Mouse (Mus musculus): Measurements from ENCODE around the gene Cnnm4.

The Cnnm4 gene

GRCm38 (mm10) chr1:36469811-36470444 lies 1.5 kb upstream of the Cnnm4 start:
- ATAC-seq (ENCODE audit: insufficient number of reproducible peaks, low FRiP score, low TSS enrichment), result no peak

GRCm38 (mm10) chr1:36472106-36472440 lies 653 bp downstream of the Cnnm4 start:
- peak; percentile 13; the same call in 1 of the 2 replicates for ATAC-seq (ENCODE audit: insufficient number of reproducible peaks, low FRiP score, low TSS enrichment)

GRCm38 (mm10) chr1:36473211-36473780 lies 1.9 kb downstream of the Cnnm4 start:
- no peak for ATAC-seq (ENCODE audit: insufficient number of reproducible peaks, low FRiP score, low TSS enrichment)

- ATAC-seq (ENCODE audit: insufficient number of reproducible peaks, low FRiP score, low TSS enrichment), result no peak
Observed at GRCm38 (mm10) chr1:36474646-36475045, 3.2 kb downstream of the Cnnm4 start.

GRCm38 (mm10) chr1:36475480-36476110 lies 4.2 kb downstream of the Cnnm4 start:
- ATAC-seq (ENCODE audit: insufficient number of reproducible peaks, low FRiP score, low TSS enrichment), result no peak

- no peak for ATAC-seq (ENCODE audit: insufficient number of reproducible peaks, low FRiP score, low TSS enrichment)
Observed at GRCm38 (mm10) chr1:36476426-36476825, 5.0 kb downstream of the Cnnm4 start.

- no peak for ATAC-seq (ENCODE audit: insufficient number of reproducible peaks, low FRiP score, low TSS enrichment)
Observed at GRCm38 (mm10) chr1:36478343-36478795, 6.9 kb downstream of the Cnnm4 start.

- ATAC-seq (ENCODE audit: insufficient number of reproducible peaks, low FRiP score, low TSS enrichment), result peak; percentile 18; the same call in 1 of the 2 replicates
Observed at GRCm38 (mm10) chr1:36479903-36480899, 8.8 kb downstream of the Cnnm4 start.

- ATAC-seq (ENCODE audit: insufficient number of reproducible peaks, low FRiP score, low TSS enrichment), result no peak
Observed at GRCm38 (mm10) chr1:36483825-36484224, 12.4 kb downstream of the Cnnm4 start.

- ATAC-seq (ENCODE audit: insufficient number of reproducible peaks, low FRiP score, low TSS enrichment), result no peak
Observed at GRCm38 (mm10) chr1:36485080-36485479, 13.7 kb downstream of the Cnnm4 start.

- ATAC-seq (ENCODE audit: insufficient number of reproducible peaks, low FRiP score, low TSS enrichment), result no peak
Observed at GRCm38 (mm10) chr1:36487111-36487510, 15.7 kb downstream of the Cnnm4 start.

GRCm38 (mm10) chr1:36489661-36490060 lies 18.2 kb downstream of the Cnnm4 start:
- no peak for ATAC-seq (ENCODE audit: insufficient number of reproducible peaks, low FRiP score, low TSS enrichment)

GRCm38 (mm10) chr1:36492416-36493139 lies 21.2 kb downstream of the Cnnm4 start:
- ATAC-seq (ENCODE audit: insufficient number of reproducible peaks, low FRiP score, low TSS enrichment), result peak; percentile 91

GRCm38 (mm10) chr1:36493299-36493698 lies 21.9 kb downstream of the Cnnm4 start:
- no peak for ATAC-seq (ENCODE audit: insufficient number of reproducible peaks, low FRiP score, low TSS enrichment)

GRCm38 (mm10) chr1:36496719-36497118 lies 25.3 kb downstream of the Cnnm4 start:
- ATAC-seq (ENCODE audit: insufficient number of reproducible peaks, low FRiP score, low TSS enrichment), result no peak

- no peak for ATAC-seq (ENCODE audit: insufficient number of reproducible peaks, low FRiP score, low TSS enrichment)
Observed at GRCm38 (mm10) chr1:36497312-36497711, 25.9 kb downstream of the Cnnm4 start.

GRCm38 (mm10) chr1:36501261-36501660 lies 29.8 kb downstream of the Cnnm4 start:
- ATAC-seq (ENCODE audit: insufficient number of reproducible peaks, low FRiP score, low TSS enrichment), result peak; percentile 61

GRCm38 (mm10) chr1:36508238-36508637 lies 36.8 kb downstream of the Cnnm4 start:
- no peak for ATAC-seq (ENCODE audit: insufficient number of reproducible peaks, low FRiP score, low TSS enrichment)

- ATAC-seq (ENCODE audit: insufficient number of reproducible peaks, low FRiP score, low TSS enrichment), result peak; percentile 94
Observed at GRCm38 (mm10) chr1:36511289-36512021, 40.0 kb downstream of the Cnnm4 start, which contains the start of gene Cnnm3. Gene Cnnm3 (plus strand): TSS chr1:36511867.
